Mouse (Mus musculus): Measurements from ENCODE around the gene Gm32687. TPM values are rescaled to one million over a fixed set of nuclear protein-coding genes. Genes with fewer than 3 reads are reported as not detected.
"Not testable (repeated sequence)": the region's sequence is repeated elsewhere in the genome, so short reads cannot be mapped to it uniquely, and the experiment has no call there.

Gene Gm32687
- 10.2 and 11.7 TPM in 2 replicates for polyA plus RNA-seq (2014; fragmentation: Nextera tagmentation; extraction: Ambion mirVana)

DNA sequence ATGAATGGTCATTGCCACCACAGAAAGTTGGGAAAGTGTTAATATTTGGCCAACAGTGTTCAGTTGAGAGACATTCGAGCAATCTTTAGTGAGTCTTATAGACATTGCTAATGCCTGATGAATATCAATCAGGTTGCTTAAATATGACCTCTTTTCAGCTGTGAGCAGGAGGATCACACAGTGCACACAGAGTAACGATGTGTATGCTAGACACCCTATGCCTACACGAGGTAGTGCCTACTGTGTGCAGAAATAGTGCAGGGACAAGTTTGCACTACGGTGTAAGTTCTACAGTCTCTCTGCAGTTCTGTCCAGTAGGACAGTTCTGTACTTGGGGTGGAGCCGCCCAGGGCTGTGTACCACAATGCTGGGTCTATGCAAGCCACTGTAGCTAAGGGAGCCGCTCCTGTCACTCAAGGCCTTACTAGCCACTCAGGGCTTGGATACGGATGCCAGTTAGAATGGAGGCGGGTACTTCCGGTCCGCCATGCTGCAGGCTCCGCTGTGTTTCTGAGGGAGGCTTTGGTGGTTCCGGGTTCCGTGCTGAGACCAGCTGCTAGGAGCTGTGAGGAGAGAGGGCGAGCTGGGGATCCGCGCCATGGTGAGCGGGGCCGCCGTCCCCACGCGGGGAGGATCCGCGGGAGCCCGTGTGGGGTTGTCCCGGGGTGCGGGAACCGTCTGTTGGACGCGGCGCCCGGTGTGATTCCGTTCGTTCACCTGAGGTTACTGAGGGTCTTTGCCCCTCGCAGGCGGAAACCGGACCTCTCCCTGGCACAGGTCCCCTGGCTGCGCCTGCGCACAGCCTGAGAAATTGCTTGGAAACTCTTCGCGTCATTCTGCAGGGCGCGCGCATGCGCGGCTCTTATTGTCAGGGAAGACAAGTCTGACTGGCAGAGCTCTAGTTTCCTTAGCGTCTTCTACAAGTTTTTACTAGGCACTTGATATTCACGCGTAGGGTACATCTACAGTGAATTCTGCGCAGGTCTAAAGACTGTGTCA is at the start of gene Gm32687:
Gene Gm32687 (plus strand): TSS at position 526 of the 999 bp plus-strand sequence.
- H3K27ac ChIP-seq (ENCODE audit: low read depth, low read length); DNase-seq (ENCODE audit: low spot score); H3K4me3 ChIP-seq (ENCODE audit: low read depth, low read length); H3K4me1 ChIP-seq (replicated peaks; ENCODE audit: control insufficient read depth, insufficient read depth, low read length); H3K36me3 ChIP-seq (ENCODE audit: control insufficient read depth, insufficient read depth, low read length); H3K9ac ChIP-seq (ENCODE audit: low read length); H3K27me3 ChIP-seq (ENCODE audit: control insufficient read depth, insufficient read depth, low read length); H3K9me3 ChIP-seq (ENCODE audit: control insufficient read depth, low read length); H3K4me2 ChIP-seq (ENCODE audit: low read depth, low read length, severe bottlenecking): not testable (repeated sequence)
- WGBS, result 36% methylated on average over 3 of the region's 49 CpGs
- ATAC-seq (replicated peaks; ENCODE audit: low FRiP score), result peak; percentile 100

GRCm38 (mm10) chr10:81846219-81846618 is 17.5 kb upstream of the Gm32687 start:
- H3K36me3 ChIP-seq (ENCODE audit: control insufficient read depth, insufficient read depth, low read length); H3K4me2 ChIP-seq (ENCODE audit: low read depth, low read length, severe bottlenecking); H3K9me3 ChIP-seq (ENCODE audit: control insufficient read depth, low read length); DNase-seq (ENCODE audit: low spot score); H3K4me3 ChIP-seq (ENCODE audit: low read depth, low read length); H3K27me3 ChIP-seq (ENCODE audit: control insufficient read depth, insufficient read depth, low read length); H3K4me1 ChIP-seq (replicated peaks; ENCODE audit: control insufficient read depth, insufficient read depth, low read length); H3K27ac ChIP-seq (ENCODE audit: low read depth, low read length); H3K9ac ChIP-seq (ENCODE audit: low read length): not testable (repeated sequence)
- WGBS, result no CpG with 5 or more reads among the region's 18 CpGs
- peak; percentile 61; the same call in 1 of the 2 replicates for ATAC-seq (replicated peaks; ENCODE audit: low FRiP score)

DNA sequence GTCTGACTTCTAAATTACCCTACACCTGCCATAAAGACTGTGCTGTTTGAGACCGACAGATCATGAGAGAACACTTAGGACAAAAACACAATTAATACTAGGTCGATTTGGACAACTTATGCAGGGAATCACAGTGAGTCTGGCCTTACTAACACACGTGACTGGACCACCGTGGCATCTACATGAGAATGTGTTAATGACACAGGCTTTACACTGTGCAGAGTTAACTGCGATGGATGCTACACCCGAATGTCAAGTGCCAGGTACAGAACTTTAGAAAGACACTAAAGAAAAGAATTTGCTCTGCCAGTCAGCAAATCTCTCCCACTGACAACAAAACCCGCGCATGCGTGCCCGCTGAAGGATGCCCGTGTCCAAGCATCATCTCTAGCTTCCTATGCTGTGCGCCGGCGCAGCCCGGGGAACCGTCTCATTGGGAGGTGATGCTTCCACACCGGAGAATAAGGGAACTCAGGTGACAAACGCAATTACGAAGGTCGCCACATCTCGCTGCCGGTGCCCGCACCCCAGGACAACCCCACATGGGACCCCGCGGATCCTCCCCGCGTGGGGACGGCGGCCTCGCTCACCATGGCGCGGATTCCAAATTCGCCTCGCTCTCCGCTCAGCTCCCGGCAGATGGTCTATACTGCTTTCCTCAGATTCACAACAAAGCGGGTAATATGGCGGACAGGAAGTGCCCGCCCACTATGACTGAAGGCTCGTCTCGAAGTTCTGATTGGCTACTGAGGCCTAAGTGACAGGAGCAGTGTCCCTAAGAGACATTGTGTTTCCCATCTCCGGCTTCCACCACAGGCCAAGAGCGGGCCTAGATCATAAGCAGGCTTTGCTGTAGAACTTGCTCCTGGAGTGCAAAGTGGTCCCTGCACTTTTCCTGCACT is 66.4 kb downstream of the Gm32687 start, which contains the start of gene Zfp781:
Gene Zfp781 (minus strand): TSS at position 639 of the 902 bp plus-strand sequence.
- WGBS, result no CpG with 5 or more reads among the region's 43 CpGs
- H3K4me3 ChIP-seq (ENCODE audit: low read depth, low read length); H3K9ac ChIP-seq (ENCODE audit: low read length); DNase-seq (ENCODE audit: low spot score); H3K9me3 ChIP-seq (ENCODE audit: control insufficient read depth, low read length); H3K4me2 ChIP-seq (ENCODE audit: low read depth, low read length, severe bottlenecking); H3K4me1 ChIP-seq (replicated peaks; ENCODE audit: control insufficient read depth, insufficient read depth, low read length); H3K27ac ChIP-seq (ENCODE audit: low read depth, low read length); H3K27me3 ChIP-seq (ENCODE audit: control insufficient read depth, insufficient read depth, low read length); H3K36me3 ChIP-seq (ENCODE audit: control insufficient read depth, insufficient read depth, low read length): not testable (repeated sequence)
- ATAC-seq (replicated peaks; ENCODE audit: low FRiP score), result peak; percentile 99

Other genes starting within 250 kb of the Gm32687 start
- 45.0 and 45.5 TPM in 2 replicates for gene Sirt6, start 236.1 kb upstream of the Gm32687 start, polyA plus RNA-seq (2014; fragmentation: Nextera tagmentation; extraction: Ambion mirVana)
- gene Ankrd24, start 235.4 kb upstream of the Gm32687 start, polyA plus RNA-seq (2014; fragmentation: Nextera tagmentation; extraction: Ambion mirVana), result 3.9 and 4.1 TPM in 2 replicates
- 5.0 and 5.2 TPM in 2 replicates for gene Gm10778, start 214.9 kb upstream of the Gm32687 start, polyA plus RNA-seq (2014; fragmentation: Nextera tagmentation; extraction: Ambion mirVana)
- gene Zfp433, start 159.1 kb upstream of the Gm32687 start, polyA plus RNA-seq (2014; fragmentation: Nextera tagmentation; extraction: Ambion mirVana), result 18.0 and 22.7 TPM in 2 replicates
- 13.9 and 16.5 TPM in 2 replicates for gene Gm3055, start 92.8 kb upstream of the Gm32687 start, polyA plus RNA-seq (2014; fragmentation: Nextera tagmentation; extraction: Ambion mirVana)
- gene Gm4767, start 51.7 kb upstream of the Gm32687 start, polyA plus RNA-seq (2014; fragmentation: Nextera tagmentation; extraction: Ambion mirVana), result 3.7 and 3.8 TPM in 2 replicates
- gene Zfp781, start 66.5 kb downstream of the Gm32687 start, polyA plus RNA-seq (2014; fragmentation: Nextera tagmentation; extraction: Ambion mirVana), result 5.6 and 5.8 TPM in 2 replicates
- gene Zfp873, start 184.2 kb downstream of the Gm32687 start, polyA plus RNA-seq (2014; fragmentation: Nextera tagmentation; extraction: Ambion mirVana), result 16.7 and 17.1 TPM in 2 replicates
- 5.4 and 6.0 TPM in 2 replicates for gene BC024063, start 219.4 kb downstream of the Gm32687 start, polyA plus RNA-seq (2014; fragmentation: Nextera tagmentation; extraction: Ambion mirVana)

Data from forebrain, embryonic 11.5 days (tissue).